Mouse (Mus musculus) CD4-positive naive resting alpha-beta T cell, adult 57 days (primary cell): ENCODE measurements around the gene Heatr9. TPM values are rescaled to one million over a fixed set of nuclear protein-coding genes. Genes with fewer than 3 reads are reported as not detected.

Experiments used
- total RNA-seq: library from RNA; stranded (reverse); gene quantifications from one replicate; pipeline ENCODE4 v1.2.4, GENCODE M21; 2023

Heatr9 gene
- total RNA-seq = 0.62 TPM

GRCm38 (mm10) chr11:83522075-83522474 lies at the start of gene Heatr9:
TSS of gene Heatr9 (minus strand) at chr11:83522175.

GRCm38 (mm10) chr11:83530360-83530759 lies 8.4 kb upstream of the Heatr9 start, which contains the start of gene Ccl5:
TSS of gene Ccl5 (minus strand) at chr11:83530518.

GRCm38 (mm10) chr11:83472324-83473234 lies 49.4 kb downstream of the Heatr9 start, which contains the start of gene Taf15:
TSS of gene Taf15 (plus strand) at chr11:83473086.

GRCm38 (mm10) chr11:83462711-83463244 lies 59.2 kb downstream of the Heatr9 start, which contains the start of gene Mmp28:
TSS of gene Mmp28 (minus strand) at chr11:83463071.

Other genes starting within 250 kb of the Heatr9 start
- gene Slfn14, start 235.4 kb downstream of the Heatr9 start, total RNA-seq = not detected
- gene Ap2b1, start 223.2 kb downstream of the Heatr9 start, total RNA-seq = 86.8 TPM
- 13.8 TPM for gene Pex12, start 219.6 kb downstream of the Heatr9 start, total RNA-seq
- gene Rasl10b, start 113.0 kb downstream of the Heatr9 start, total RNA-seq = 0.89 TPM
- gene Gas2l2, start 92.7 kb downstream of the Heatr9 start, total RNA-seq = not detected
- 1.1 TPM for gene 1700020L24Rik, start 84.5 kb downstream of the Heatr9 start, total RNA-seq
- not detected for gene Mmp28, start 59.1 kb downstream of the Heatr9 start, total RNA-seq
- gene Taf15, start 49.1 kb downstream of the Heatr9 start, total RNA-seq = 139 TPM
- gene Ccl5, start 8.3 kb upstream of the Heatr9 start, total RNA-seq = 55.9 TPM
- not detected for gene Ccl9, start 56.5 kb upstream of the Heatr9 start, total RNA-seq
- 7.0 TPM for gene Ccl6, start 70.9 kb upstream of the Heatr9 start, total RNA-seq
- not detected for gene Rpl9-ps1, start 123.4 kb upstream of the Heatr9 start, total RNA-seq
- gene Ccl3, start 127.2 kb upstream of the Heatr9 start, total RNA-seq = 6.0 TPM
- 9.0 TPM for gene Ccl4, start 140.4 kb upstream of the Heatr9 start, total RNA-seq
- gene Wfdc17, start 181.8 kb upstream of the Heatr9 start, total RNA-seq = not detected
- gene Wfdc18, start 186.8 kb upstream of the Heatr9 start, total RNA-seq = not detected
- not detected for gene Wfdc21, start 224.8 kb upstream of the Heatr9 start, total RNA-seq
- gene Heatr6, start 231.5 kb upstream of the Heatr9 start, total RNA-seq = 29.7 TPM